Mouse (Mus musculus) liver, adult 2 months (tissue): ENCODE data around the gene Scn4b.

Experiments
- CTCF ChIP-seq: fragments of 200-500 bp; IDR thresholded peaks from 2 replicates; pipeline ENCODE4 v1.5.1; 2011; ENCODE audit warnings: low read depth, low read length, control low read depth
- POLR2A ChIP-seq: fragments of 200-500 bp; IDR thresholded peaks from 2 replicates; pipeline ENCODE4 v1.6.1; 2011; ENCODE audit warnings: low read length, control low read depth; ENCODE audit not compliant: insufficient read depth; ENCODE audit errors: extremely low read depth

- TF ChIP-seq POLR2A (no peak), CTCF (no peak)
Measured at GRCm38 (mm10) chr9:45121001-45121400, 17.2 kb upstream of the Scn4b start.
